Mouse (Mus musculus) liver, embryonic 14.5 days (tissue): ENCODE measurements around the gene Calhm2.

ENCODE experiments used
- CTCF ChIP-seq: IDR thresholded peaks from 2 replicates; pipeline ENCODE4 v1.5.1; 2016; ENCODE audit warnings: antibody characterized with exemption, low read depth, control low read depth
- EP300 ChIP-seq: IDR thresholded peaks from 2 replicates; pipeline ENCODE4 v1.6.1; 2016; ENCODE audit warnings: antibody characterized with exemption, low read depth

- TF ChIP-seq CTCF = no peak
- no peak for TF ChIP-seq EP300
Observed at GRCm38 (mm10) chr19:47175472-47175871, 37.4 kb upstream of the Calhm2 start.
